Mouse (Mus musculus): ENCODE results near the gene Gpr107.

DNA sequence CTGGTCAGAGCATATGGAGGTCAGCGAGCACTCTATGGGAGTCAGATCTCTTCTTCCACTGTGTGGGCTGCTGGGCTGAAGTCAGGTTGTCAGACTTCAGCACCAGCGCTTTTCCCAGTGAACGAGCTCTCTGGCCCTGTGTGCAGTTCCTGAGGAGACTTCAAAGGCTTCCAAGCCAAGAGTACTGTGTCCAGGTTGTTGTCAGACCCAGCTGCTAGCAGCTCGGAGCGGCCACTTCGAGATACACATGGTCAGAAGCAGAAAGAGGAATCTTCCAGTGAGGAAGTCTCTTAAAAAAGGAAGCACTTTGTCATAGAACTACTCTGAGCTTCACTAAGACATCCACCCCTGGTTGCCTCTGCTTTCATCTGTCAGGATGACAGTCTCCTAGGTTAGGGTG is 18.0 kb downstream of the Gpr107 start:
- TF ChIP-seq CTCF (IDR thresholded peaks at IDR 0.05; ENCODE audit: low read depth, low read length) (no peak), EP300 (IDR thresholded peaks at IDR 0.05; ENCODE audit: insufficient read depth, low read depth, low read length) (no peak), POLR2A (IDR thresholded peaks at IDR 0.05; ENCODE audit: insufficient read depth, low read length) (no peak)

Data from ES-Bruce4 (cell line).